Mouse (Mus musculus): Measurements from ENCODE around the gene Tnfsf18.

- no peak for TF ChIP-seq CTCF (IDR thresholded peaks at IDR 0.05; ENCODE audit: low read depth)
- TF ChIP-seq EP300 (IDR thresholded peaks at IDR 0.05; ENCODE audit: low read depth) = no peak
Observed at GRCm38 (mm10) chr1:161491766-161492165, 2.7 kb upstream of the Tnfsf18 start.

Data from liver, postnatal 0 days (tissue).